Mouse (Mus musculus) heart, embryonic 14.5 days (tissue): ENCODE results near the gene Synm. TPM values are rescaled to one million over a fixed set of nuclear protein-coding genes. Genes with fewer than 3 reads are reported as not detected.

ENCODE experiments used
- ATAC-seq: fragments of 200-750 bp; cut with Nextera tagmentation; 2 replicates; pipeline ENCODE4 v1.8.0; 2017; ENCODE audit warnings: low read depth, moderate TSS enrichment; ENCODE audit not compliant: insufficient number of reproducible peaks, insufficient read depth, low FRiP score
- H3K27ac ChIP-seq, 2 experiments: fragments of 200-500 bp in 1 of 2; fragments of 300-500 bp in 1 of 2; sonication (generic) in 1 of 2; replicated peaks in 1 of 2; 2 replicates each; pipeline ENCODE4 v1.5.1; 2012 to 2014; ENCODE audit warnings: low read depth in 2 of 2, low read length in 2 of 2, control low read depth in 1 of 2, mild to moderate bottlenecking in 1 of 2, mixed read lengths in 1 of 2; ENCODE audit not compliant: control insufficient read depth in 1 of 2, insufficient read depth in 1 of 2
- H3K27me3 ChIP-seq: fragments of 300-500 bp; sonication (generic); 2 replicates; pipeline ENCODE4 v1.6.1; 2014; ENCODE audit warnings: mild to moderate bottlenecking, low read length, control low read depth; ENCODE audit not compliant: control insufficient read depth, insufficient read depth
- H3K36me3 ChIP-seq: fragments of 300-500 bp; sonication (generic); 2 replicates; pipeline ENCODE4 v1.6.1; 2014; ENCODE audit warnings: mild to moderate bottlenecking, control low read depth, low read length, mixed read lengths; ENCODE audit not compliant: control insufficient read depth, insufficient read depth
- H3K4me1 ChIP-seq, 2 experiments: fragments of 200-500 bp in 1 of 2; fragments of 300-500 bp in 1 of 2; sonication (generic) in 1 of 2; 2 replicates each; pipeline ENCODE4 v1.6.1; 2012 to 2014; ENCODE audit warnings: low read length in 2 of 2, control low read depth in 1 of 2, mixed read lengths in 1 of 2; ENCODE audit not compliant: control insufficient read depth in 2 of 2, insufficient read depth in 2 of 2
- H3K4me2 ChIP-seq: fragments of 300-500 bp; sonication (generic); 2 replicates; pipeline ENCODE4 v1.6.1; 2014; ENCODE audit warnings: mild to moderate bottlenecking, low read length
- H3K4me3 ChIP-seq, 2 experiments: fragments of 200-500 bp in 1 of 2; fragments of 300-500 bp in 1 of 2; sonication (generic) in 1 of 2; 2 replicates each; pipeline ENCODE4 v1.5.1; 2012 to 2014; ENCODE audit warnings: low read length in 2 of 2, mild to moderate bottlenecking in 2 of 2, control low read depth in 1 of 2, low read depth in 1 of 2, moderate library complexity in 1 of 2; ENCODE audit not compliant: control insufficient read depth in 1 of 2, insufficient read depth in 1 of 2
- H3K9ac ChIP-seq: fragments of 300-500 bp; sonication (generic); 2 replicates; pipeline ENCODE4 v1.6.1; 2014; ENCODE audit warnings: mild to moderate bottlenecking, low read length
- H3K9me3 ChIP-seq: fragments of 300-500 bp; sonication (generic); 2 replicates; pipeline ENCODE4 v1.6.1; 2016; ENCODE audit warnings: low read length, control low read depth; ENCODE audit not compliant: control insufficient read depth
- WGBS: fragments of 180-500 bp; shearing (Covaris S2); extraction: QIAGEN DNeasy Blood & Tissue Kit; methylation state at CpG from one replicate; pipeline ENCODE4 v1.1.7; 2014; 5-methylcytosine and 5-hydroxymethylcytosine counted together
- microRNA-seq: library from miRNA; unstranded; fragments of <30 nt; microRNA quantifications from one replicate; pipeline ENCODE4, GENCODE M21; 2016
- polyA plus RNA-seq: library from polyadenylated mRNA; unstranded; fragments of >200 nt; fragmentation: Nextera tagmentation; extraction: Ambion mirVana; gene quantifications from 2 replicates; pipeline ENCODE4 v1.2.1, GENCODE M21; 2014

The Synm gene
- polyA plus RNA-seq, 1 experiment from 2014 or later, result 2.5 TPM

DNA sequence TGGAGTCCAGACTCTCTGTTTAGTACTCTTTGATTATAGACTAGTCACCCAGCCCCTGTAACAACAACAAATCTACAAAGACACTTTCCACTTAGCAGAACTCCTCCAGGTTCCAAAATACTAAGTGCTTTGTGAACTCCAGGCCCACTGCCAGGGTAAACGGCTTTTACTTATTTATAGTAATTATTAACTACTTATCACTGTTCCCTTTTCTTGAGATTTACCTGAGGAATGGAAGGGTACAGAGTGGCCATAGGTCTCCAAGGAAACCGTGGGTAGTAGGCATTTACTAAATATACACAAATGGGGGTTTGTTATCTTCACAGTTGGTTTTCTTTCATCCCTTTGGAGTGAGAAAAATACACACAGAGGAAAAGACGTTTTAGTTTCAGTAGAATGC is 71.3 kb downstream of the Synm start:
- no peak overlapping the region for H3K27ac ChIP-seq
- H3K9me3 ChIP-seq, result peaks cover 7% of the 10 kb centered on the region; the same call in 1 of the 2 replicates
- no peaks in the 10 kb centered on the region for H3K27me3 ChIP-seq
- peaks cover 25% of the 10 kb centered on the region for H3K36me3 ChIP-seq
- peaks cover 15 to 25% of the 10 kb centered on the region in 2 experiments for H3K4me1 ChIP-seq
- no peak overlapping the region for H3K9ac ChIP-seq
- H3K4me2 ChIP-seq, result no peak overlapping the region
- WGBS, result 22% methylated on average over 3 of the region's 3 CpGs
- no peak overlapping the region for H3K4me3 ChIP-seq
- no peak for ATAC-seq

GRCm38 (mm10) chr7:67686545-67686944 is 73.0 kb downstream of the Synm start:
- Histone ChIP-seq H3K27ac (no peak overlapping the region), H3K4me3 (no peak overlapping the region), H3K4me1 (peaks cover 6 to 12% of the 10 kb centered on the region in 2 experiments), H3K9ac (no peak overlapping the region), H3K9me3 (peaks cover 7% of the 10 kb centered on the region; the same call in 1 of the 2 replicates), H3K4me2 (no peak overlapping the region), H3K27me3 (no peaks in the 10 kb centered on the region), H3K36me3 (peaks cover 40% of the 10 kb centered on the region)
- no peak for ATAC-seq
- 90% methylated on average over 3 of the region's 3 CpGs for WGBS

DNA sequence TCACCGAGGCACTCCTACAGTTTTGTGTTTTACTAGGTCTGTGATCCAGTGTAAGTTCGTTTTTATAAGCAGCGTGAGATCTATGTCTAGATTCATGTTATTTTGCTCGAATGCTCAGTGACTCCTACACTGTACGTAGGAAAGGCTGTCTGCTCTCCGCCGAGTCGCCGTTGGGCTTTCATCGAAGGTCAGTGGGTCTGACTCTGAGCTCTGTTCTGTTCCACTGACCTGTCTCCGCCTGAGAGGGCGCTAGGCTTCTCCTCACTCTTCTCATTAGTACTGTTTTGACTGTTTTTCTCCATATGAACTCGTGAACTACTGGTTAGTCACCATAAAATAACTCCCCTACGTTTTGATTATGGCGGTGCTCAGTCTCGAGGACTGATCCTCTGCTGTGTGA is 76.5 kb downstream of the Synm start:
- no peak overlapping the region for H3K27ac ChIP-seq
- no peak for ATAC-seq
- no peak overlapping the region for H3K4me3 ChIP-seq
- H3K4me1 ChIP-seq, result peaks cover 2 to 4% of the 10 kb centered on the region in 2 experiments; a peak in 1 of 4 replicates
- H3K9me3 ChIP-seq, result peaks cover 7% of the 10 kb centered on the region; the same call in 1 of the 2 replicates
- H3K36me3 ChIP-seq, result peaks cover 62% of the 10 kb centered on the region
- H3K4me2 ChIP-seq, result no peak overlapping the region
- no peaks in the 10 kb centered on the region for H3K27me3 ChIP-seq
- 77% methylated on average over 16 of the region's 16 CpGs for WGBS
- H3K9ac ChIP-seq, result no peak overlapping the region

DNA sequence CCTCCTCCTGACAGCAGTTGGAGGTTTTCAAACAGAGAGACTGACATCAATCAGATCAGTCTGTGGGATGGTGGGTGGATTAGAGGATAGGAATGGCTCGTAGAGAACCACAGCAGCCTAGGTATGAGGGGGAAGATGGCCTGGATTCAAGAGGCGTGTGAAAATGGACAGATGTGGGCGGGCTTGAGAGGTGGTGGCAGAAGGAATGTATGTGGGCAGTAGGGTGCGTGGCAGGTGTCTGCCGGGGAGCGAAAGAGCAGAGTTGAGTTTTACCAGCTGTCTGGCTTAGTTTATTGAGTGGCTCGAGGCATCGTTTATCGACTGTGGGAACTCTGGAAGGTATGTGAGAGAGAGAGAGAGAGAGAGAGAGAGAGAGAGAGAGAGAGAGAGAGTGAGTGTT is 78.5 kb downstream of the Synm start:
- peaks cover 58% of the 10 kb centered on the region for H3K36me3 ChIP-seq
- H3K27me3 ChIP-seq, result no peaks in the 10 kb centered on the region
- H3K27ac ChIP-seq, result no peak overlapping the region
- no peak for ATAC-seq
- no peak overlapping the region for H3K4me2 ChIP-seq
- no peak overlapping the region for H3K4me3 ChIP-seq
- H3K4me1 ChIP-seq, result peaks cover 2 to 4% of the 10 kb centered on the region in 2 experiments; a peak in 1 of 4 replicates
- no peak overlapping the region for H3K9ac ChIP-seq
- 60% methylated on average over 9 of the region's 9 CpGs for WGBS
- H3K9me3 ChIP-seq, result peaks cover 7% of the 10 kb centered on the region; the same call in 1 of the 2 replicates

Small RNA genes within 50 kb of the gene (microRNA-seq; reads per million reads assigned to microRNA genes)
- gene Gm23844, result not detected

Other genes with a start within 250 kb of the Synm start
- 13.3 and 16.1 TPM in 2 replicates for gene Lrrc28, start 114.5 kb downstream of the Synm start, polyA plus RNA-seq
- gene Ttc23, start 112.3 kb downstream of the Synm start, polyA plus RNA-seq, result 20.3 and 20.9 TPM in 2 replicates
- 16.1 and 16.6 TPM in 2 replicates for gene Igf1r, start 193.1 kb upstream of the Synm start, polyA plus RNA-seq